Mouse (Mus musculus) E14TG2a.4 (cell line): ENCODE measurements around the gene Ms4a6d.

ENCODE experiments used
- H3K27me3 ChIP-seq: 2 replicates; pipeline ENCODE4 v1.6.1; 2014; ENCODE audit warnings: low read length, control low read depth; ENCODE audit not compliant: insufficient read depth
- H3K36me3 ChIP-seq: 2 replicates; pipeline ENCODE4 v1.6.1; 2014; ENCODE audit warnings: low read length, control low read depth; ENCODE audit not compliant: insufficient read depth
- H3K4me1 ChIP-seq: replicated peaks from 2 replicates; pipeline ENCODE4 v1.6.1; 2014; ENCODE audit warnings: low read depth, low read length, control low read depth
- H3K4me3 ChIP-seq: replicated peaks from 2 replicates; pipeline ENCODE4 v1.5.1; 2014; ENCODE audit warnings: mild to moderate bottlenecking, low read length
- H3K9me3 ChIP-seq: 2 replicates; pipeline ENCODE4 v1.6.1; 2014; ENCODE audit warnings: low read length, control low read depth
- CTCF ChIP-seq: conservative IDR thresholded peaks from 2 replicates; pipeline ENCODE4 v1.5.1; 2014; ENCODE audit warnings: low read length
- NANOG ChIP-seq: IDR thresholded peaks from 2 replicates; pipeline ENCODE4 v1.6.1; 2014; ENCODE audit warnings: borderline replicate concordance, low read length, mixed read lengths
- POU5F1 ChIP-seq: IDR thresholded peaks from 2 replicates; pipeline ENCODE4 v1.6.1; 2014; ENCODE audit warnings: low read length, borderline replicate concordance

Gene Ms4a6d

DNA sequence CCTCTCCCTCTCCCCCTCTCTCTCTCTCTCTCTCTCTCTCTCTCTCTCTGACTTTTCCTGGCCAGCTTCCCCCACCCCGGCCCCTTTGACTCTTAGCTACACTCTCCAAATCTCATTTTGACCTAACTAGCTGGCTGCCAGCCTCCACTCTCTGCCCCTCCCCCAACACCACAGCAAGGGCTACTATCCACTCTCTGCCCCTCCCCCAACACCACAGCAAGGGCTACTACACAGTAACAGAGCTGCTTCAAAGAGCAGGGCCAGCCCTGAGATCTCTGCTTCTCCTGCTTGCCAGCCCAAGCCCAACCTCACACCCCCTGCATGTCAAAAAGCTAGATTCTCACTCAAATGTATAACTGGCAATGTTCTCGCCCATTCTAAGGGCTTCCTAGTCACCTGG lies 67.3 kb downstream of the Ms4a6d start:
- H3K4me3 ChIP-seq, result no peak overlapping the region
- H3K4me1 ChIP-seq, result peaks cover 13% of the 10 kb centered on the region
- no peaks in the 10 kb centered on the region for H3K27me3 ChIP-seq
- H3K36me3 ChIP-seq, result no peaks in the 10 kb centered on the region
- TF ChIP-seq POU5F1, result no peak
- no peak for TF ChIP-seq CTCF
- TF ChIP-seq NANOG, result no peak
- H3K9me3 ChIP-seq, result no peaks in the 10 kb centered on the region
